Mouse (Mus musculus): ENCODE measurements around the gene Nav2.

DNA sequence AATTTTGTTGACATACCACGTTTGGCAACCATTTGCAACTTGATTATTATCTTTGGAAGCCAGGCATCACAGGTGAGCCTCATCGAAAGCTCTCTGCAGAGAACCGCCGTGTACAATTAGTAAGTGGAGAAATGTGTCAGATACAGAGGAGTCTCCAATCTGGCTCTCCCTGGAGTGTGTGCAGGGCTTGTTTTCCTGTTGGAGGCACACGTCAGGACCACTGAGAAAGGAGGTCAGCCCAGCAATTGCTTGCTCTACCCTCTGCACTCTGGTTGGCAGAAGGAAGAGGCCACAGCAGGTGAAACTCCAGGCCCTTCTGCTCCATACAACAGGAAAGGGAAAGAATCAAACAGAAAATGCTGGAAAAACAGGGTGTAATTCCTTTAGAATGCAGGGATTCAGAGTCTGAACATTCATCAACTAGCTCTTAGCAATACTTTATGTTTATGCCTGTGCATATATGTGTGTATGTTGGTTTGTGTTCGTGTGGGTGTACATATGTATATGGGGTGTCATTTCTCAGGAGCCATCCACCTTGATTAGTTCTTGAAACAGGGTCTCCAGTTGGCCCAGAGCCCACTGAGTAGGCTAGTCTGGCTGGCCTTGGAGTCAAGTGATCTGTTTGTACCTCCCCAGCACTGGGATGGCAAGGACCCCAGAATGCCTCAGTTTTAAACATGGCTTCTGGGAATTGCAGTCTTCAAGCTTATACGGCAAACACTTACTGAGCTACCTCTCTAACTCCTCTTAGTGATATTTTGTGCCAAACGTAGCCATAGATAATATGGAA, 116.7 kb downstream of the Nav2 start:
- TF ChIP-seq CTCF (IDR thresholded peaks at IDR 0.05) (no peak), EP300 (IDR thresholded peaks at IDR 0.05) (no peak)

Measured in lung, postnatal 0 days (tissue).